In genomic region chr4:135411633-135412032, GRCm38 (mm10) we compare ENCODE assay signal across 8 mouse cellular contexts. TPM values are rescaled to one million over a fixed set of nuclear protein-coding genes. Genes with fewer than 3 reads are reported as not detected.
DNase-seq lines count a peak whose midpoint lies in the region; TF ChIP-seq lines count a peak whose summit lies in the region.

No protein-coding gene starts in this region.

- WGBS in cerebellum, adult 2 months: 38% methylated on average over 4 of the region's 4 CpGs

- H3K27ac ChIP-seq in cerebellum, adult 2 months (ENCODE audit: insufficient read depth, low read length): no peak overlapping the region

- DNase-seq in cerebellum, adult 2 months: peak in 1 of 2 experiments; percentile 47
- DNase-seq in cerebellum, adult 11 months: no peak
- DNase-seq in spleen, adult 18-20 months: peak; percentile 36 to 62
- DNase-seq in spleen, adult 12 weeks (ENCODE audit: low spot score): no peak
- peak; percentile 76 for DNase-seq in embryo, embryonic 11 days
- DNase-seq in kidney, adult 8-10 months: peak; percentile 14 to 39
- DNase-seq in lung, adult 18-20 months: peak; percentile 40 to 56
- DNase-seq in skeletal muscle tissue, adult 2 months (ENCODE audit: low read depth, low spot score): peak; percentile 32

- TF ChIP-seq CTCF in cerebellum, adult 2 months (IDR thresholded peaks at IDR 0.05; ENCODE audit: borderline replicate concordance, insufficient read depth, low read depth, low read length): peak; percentile 89

- no peaks in the 10 kb centered on the region for H3K27me3 ChIP-seq in cerebellum, adult 2 months (ENCODE audit: control insufficient read depth, insufficient read depth, low read length)

- H3K4me3 ChIP-seq in cerebellum, adult 2 months (replicated peaks; ENCODE audit: insufficient read depth, low read depth, low read length): no peak overlapping the region

- no peak for TF ChIP-seq POLR2A in cerebellum, adult 2 months (IDR thresholded peaks at IDR 0.05; ENCODE audit: borderline replicate concordance, insufficient read depth, low read length)

- no peaks in the 10 kb centered on the region for H3K4me1 ChIP-seq in cerebellum, adult 2 months (ENCODE audit: control insufficient read depth, insufficient read depth, low read length)

RNA-seq across cellular contexts. Expression of gene Ncmap, which starts 13.6 kb away (rescaled TPM):
- 4.1 and 4.7 TPM in 2 replicates for polyA plus RNA-seq in cerebellum, adult 2 months (2012; rRNA removed)

RNA-seq across cellular contexts. Expression of gene Rcan3, which starts 22.0 kb away (rescaled TPM):
- polyA plus RNA-seq in cerebellum, adult 2 months (2012; rRNA removed): 74.3 and 80.4 TPM in 2 replicates

RNA-seq across cellular contexts. Expression of gene Srrm1, which starts 58.5 kb away (rescaled TPM):
- polyA plus RNA-seq in cerebellum, adult 2 months (2012; rRNA removed): 124 and 130 TPM in 2 replicates

Comparison
In these comparisons a context has a peak if more than half of its experiments do, and no peak if none do; other contexts are left out.
1. DNase-seq: peak in spleen, adult 18-20 months (2 of 2), embryo, embryonic 11 days (single experiment), kidney, adult 8-10 months (2 of 2), lung, adult 18-20 months (2 of 2) and skeletal muscle tissue, adult 2 months (single experiment); none in cerebellum, adult 11 months (single experiment) and spleen, adult 12 weeks (single experiment).